Mouse (Mus musculus) gastrocnemius, postnatal 25 days (tissue): ENCODE measurements around the gene Rsl24d1. TPM values are rescaled to one million over a fixed set of nuclear protein-coding genes. Genes with fewer than 3 reads are reported as not detected.
"Not testable (repeated sequence)": the region's sequence is repeated elsewhere in the genome, so short reads cannot be mapped to it uniquely, and the experiment has no call there.

Experiments
- DNase-seq: peaks from one replicate; pipeline ENCODE4 v3.0.0; 2022
- total RNA-seq, 2 experiments: library from RNA; stranded (reverse); gene quantifications; 1 replicate in 1 of 2; 2 replicates in 1 of 2; pipeline ENCODE4 v1.2.3; 2021

The Rsl24d1 gene
- total RNA-seq, 2 experiments from 2014 or later = 39.7 to 43.8 TPM

GRCm38 (mm10) chr9:73102181-73102580 is 11.0 kb upstream of the Rsl24d1 start, which contains the start of gene Gm20509:
TSS of gene Gm20509 (plus strand) at chr9:73102470.
- DNase-seq = no peak

- DNase-seq = peak; percentile 37
Observed at GRCm38 (mm10) chr9:73103159-73103879, 9.9 kb upstream of the Rsl24d1 start.

- no peak for DNase-seq
Observed at GRCm38 (mm10) chr9:73103880-73104198, 9.4 kb upstream of the Rsl24d1 start.

DNA sequence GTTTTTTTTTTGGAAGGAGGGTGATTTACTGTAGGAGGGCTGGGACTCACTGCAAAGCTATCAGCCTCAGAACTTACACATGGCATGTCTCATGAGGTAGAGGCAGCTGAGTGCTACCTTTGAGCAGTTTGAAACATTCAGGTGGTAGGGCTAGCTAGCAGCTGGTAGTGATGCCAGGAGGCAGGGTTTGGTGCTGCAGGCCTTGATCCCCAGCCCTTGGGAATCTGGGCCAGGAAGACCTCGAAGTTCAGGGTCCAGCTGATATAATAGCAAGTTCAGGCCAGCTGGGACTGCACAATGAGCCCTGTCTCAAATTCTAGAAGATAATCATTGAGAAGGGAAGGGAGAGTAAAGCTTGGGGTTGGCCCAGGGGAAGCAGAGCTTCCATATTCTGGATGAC is 8.1 kb upstream of the Rsl24d1 start:
- no peak for DNase-seq

- DNase-seq = no peak
Observed at GRCm38 (mm10) chr9:73105771-73106170, 7.5 kb upstream of the Rsl24d1 start.

DNA sequence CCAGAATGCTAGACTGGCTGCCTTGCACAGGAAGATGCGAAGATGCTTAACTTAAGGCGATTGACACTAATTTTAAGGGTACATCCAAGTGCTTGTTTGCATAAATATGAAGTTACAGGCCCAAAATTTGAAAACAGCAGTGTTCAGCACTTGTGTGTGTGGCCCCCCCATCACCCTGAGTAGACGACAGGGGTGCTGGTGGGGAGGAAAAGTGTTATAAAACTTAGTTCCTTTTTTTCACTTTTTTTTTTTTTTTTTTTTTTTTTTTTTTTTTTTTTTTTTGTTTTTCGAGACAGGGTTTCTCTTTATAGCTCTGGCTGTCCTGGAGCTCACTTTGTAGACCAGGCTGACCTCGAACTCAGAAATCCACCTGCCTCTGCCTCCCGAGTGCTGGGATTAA is 3.5 kb downstream of the Rsl24d1 start:
- DNase-seq = not testable (repeated sequence)

DNA sequence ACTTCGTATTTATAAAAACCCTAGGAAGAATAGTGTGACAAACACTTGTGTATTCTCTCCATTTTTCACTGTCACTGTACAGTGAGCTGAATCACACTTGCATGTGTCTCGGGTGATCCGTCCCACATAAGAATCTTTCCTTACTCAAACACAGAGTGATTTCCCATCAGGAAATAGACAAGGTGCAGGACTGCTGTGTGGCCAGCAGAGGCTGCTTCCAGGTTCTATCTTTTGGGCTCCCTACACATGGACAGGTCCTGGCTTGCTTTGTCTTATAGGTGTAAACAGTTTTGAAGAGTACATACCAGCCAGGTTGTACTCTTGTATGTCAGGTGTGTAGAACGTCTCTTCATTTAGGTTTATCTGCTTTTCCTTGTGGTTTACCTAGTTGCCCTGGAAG is 4.8 kb downstream of the Rsl24d1 start:
- no peak for DNase-seq

- DNase-seq = no peak
Observed at GRCm38 (mm10) chr9:73121735-73122134, 8.5 kb downstream of the Rsl24d1 start.

- DNase-seq = no peak
Observed at GRCm38 (mm10) chr9:73125043-73125570, 11.9 kb downstream of the Rsl24d1 start.

DNA sequence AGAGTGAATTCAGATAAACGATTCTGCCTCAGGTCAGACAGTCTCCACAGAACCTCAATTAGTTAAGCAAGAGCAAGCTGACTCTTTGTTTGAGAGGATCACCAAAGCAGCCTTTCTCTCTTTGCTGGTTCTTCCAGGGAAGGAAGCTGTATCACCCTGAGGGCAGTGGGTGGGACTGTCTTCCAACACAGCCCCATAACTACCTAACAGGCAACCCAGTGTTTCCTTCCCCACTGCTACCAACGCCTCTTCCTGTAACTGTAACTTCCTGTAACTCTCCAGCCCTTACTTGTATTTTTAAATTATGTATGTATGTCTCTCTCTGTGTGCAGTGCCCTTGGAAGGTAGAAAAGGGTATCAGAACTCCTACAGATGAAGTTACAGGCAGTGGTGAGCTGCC is 14.2 kb downstream of the Rsl24d1 start:
- no peak for DNase-seq

DNA sequence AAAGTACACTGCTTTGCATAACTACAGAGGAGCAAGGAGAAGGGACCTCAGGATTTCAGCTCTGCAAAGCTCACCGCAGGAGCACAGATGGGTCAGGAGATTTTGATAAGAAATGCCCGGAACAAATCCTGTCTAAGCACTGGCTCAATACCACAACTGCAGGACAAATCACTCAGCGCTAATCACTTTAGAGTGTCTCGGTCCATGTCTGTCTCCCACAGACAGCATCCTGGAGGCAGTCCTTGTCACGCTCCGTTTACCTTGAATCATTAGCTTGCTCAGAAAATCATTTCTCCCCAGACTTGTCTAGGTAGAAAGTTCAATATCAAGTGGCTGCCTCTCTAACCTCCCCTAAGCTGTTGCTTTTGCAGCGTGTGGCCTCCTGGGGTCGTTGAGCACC is 16.6 kb downstream of the Rsl24d1 start:
- DNase-seq = no peak

DNA sequence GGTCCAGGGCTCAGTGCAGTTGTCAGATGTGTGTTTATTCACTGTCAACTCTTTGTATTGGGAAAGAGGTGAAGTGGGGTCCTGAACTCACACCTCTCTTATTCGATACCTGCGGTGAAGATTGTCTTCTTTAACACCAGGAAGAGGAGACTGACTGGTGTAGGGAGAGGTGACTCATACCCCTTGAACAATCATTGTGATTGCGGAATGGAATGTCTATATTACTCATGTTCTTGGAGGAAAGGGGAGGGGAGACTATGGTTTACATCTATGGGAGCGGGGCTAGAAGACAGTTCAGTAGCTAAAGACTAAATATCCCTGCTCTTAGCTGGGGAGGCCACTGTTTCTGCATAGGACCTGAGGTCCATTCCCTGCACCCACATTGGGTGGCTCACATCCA is 17.3 kb downstream of the Rsl24d1 start:
- DNase-seq = no peak

DNA sequence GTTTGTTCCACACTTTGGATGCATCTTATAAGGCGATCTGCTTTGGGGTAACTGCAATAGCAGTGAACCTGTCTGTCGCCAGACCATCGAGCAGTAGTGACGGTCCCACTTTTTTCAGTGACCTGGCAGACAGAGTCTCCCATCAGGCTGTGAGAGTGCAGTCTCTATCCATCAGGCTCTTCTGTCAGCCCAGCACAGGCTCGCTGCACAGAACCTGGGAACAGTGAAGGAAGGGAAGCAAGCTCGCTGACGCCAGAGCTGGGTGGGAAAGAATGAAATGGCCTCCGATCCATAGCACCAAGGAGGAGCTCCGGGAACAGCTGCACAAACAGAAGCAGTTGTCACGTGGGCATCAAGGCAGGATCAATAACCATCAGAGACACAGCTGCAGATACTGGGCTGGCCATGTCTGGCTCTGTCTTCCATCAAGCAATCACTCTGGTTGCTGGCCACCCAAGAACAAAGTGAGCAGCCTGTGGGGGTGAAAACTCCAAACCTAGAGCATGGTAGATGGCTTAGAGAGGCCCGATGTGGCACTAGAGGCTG is 24.2 kb downstream of the Rsl24d1 start:
- DNase-seq = no peak

DNA sequence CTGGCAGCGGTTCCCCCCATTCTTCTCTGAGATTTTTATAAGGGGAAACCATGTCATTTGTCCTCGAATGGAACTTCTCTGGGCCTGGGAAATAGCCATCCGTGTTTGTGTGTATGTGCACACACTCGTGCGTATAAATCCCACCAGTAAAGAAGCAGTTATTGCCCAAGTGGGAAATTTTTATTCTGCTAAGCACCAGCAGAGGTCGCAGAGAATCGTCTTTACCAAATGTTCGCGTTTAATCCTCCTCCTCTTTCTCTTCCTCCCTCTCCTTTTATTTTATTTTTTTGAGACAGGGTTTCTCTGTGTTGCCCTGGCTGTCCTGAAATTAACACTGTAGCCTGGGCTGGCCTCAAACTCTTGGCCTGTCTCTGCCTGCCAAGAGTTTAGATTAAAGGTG is 41.1 kb downstream of the Rsl24d1 start:
- DNase-seq = no peak

DNA sequence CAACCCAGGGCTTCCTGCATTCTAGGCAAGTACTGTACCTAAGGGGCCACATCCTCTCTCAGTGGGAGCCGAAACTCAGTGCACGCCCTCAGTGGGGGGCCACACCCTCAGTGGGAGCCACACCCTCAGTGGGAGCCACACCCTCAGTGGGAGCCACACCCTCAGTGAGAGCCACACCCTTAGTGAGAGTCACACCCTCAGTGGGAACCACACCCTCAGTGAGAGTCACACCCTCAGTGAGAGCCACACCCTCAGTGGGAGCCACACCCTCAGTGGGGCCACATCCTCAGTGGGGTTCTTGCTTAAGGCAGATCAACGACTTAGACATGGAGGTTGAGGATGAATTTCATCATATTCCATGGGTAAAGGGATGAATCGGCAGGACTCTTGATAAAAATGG is 44.7 kb downstream of the Rsl24d1 start:
- DNase-seq = no peak

DNA sequence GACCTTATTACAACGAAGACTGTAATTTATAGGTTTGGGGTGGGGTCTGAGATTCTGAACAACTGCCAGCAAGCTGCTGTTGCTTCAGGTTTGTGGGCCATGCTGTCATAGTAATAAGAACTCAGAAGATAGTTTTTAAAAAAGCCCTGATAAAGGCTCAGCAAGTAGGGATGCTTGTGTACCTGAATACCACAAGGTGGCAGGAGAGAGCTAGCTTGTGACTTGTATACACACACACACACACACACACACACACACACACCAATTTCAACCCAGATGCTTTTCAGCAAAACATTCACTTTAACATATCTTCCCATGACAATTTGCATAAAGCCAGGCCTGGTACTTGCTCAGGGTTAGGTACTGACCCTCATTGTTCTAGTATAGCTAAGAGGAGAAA is 46.0 kb downstream of the Rsl24d1 start:
- DNase-seq = no peak

GRCm38 (mm10) chr9:73162571-73163333 is 49.5 kb downstream of the Rsl24d1 start:
- DNase-seq = peak; percentile 48

DNA sequence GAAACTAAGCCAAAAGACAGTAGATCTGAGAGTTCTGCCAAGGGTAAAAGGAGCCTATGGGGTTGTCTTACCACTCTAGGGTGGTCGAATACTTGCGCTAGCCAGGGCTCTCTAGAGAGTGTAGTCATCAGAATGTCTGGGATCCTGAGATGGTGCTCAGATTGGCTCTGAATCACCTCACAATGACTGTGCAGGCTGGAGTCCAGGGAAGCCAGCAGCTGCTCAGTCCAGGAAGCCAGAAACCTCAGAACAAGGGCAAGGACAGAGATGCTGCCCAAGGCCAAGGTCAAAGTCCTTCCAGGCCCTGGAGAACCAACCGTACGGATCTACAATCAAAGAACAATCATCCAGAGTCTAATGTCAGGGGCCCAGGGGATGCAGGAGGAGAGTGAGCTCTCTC is 52.4 kb downstream of the Rsl24d1 start:
- DNase-seq = peak; percentile 25

Other genes starting within 250 kb of the Rsl24d1 start
- 1 to 10 TPM; 6.9 to 8.3 TPM for gene Pygo1, start 187.8 kb upstream of the Rsl24d1 start, total RNA-seq
- gene Dyx1c1, start 154.6 kb upstream of the Rsl24d1 start, total RNA-seq = under 1 TPM; 0.49 to 0.78 TPM
- not detected for gene Gm44503, start 154.6 kb upstream of the Rsl24d1 start, total RNA-seq
- gene Ccpg1os, start 128.0 kb upstream of the Rsl24d1 start, total RNA-seq = 1 to 10 TPM; 7.0 to 9.4 TPM
- gene Ccpg1, start 128.0 kb upstream of the Rsl24d1 start, total RNA-seq = 10 to 100 TPM; 53.9 to 59.0 TPM
- 1 to 10 TPM; 3.7 to 3.9 TPM for gene Pigb, start 73.0 kb upstream of the Rsl24d1 start, total RNA-seq
- 1 to 10 TPM; 1.9 to 2.5 TPM for gene Rab27a, start 68.6 kb upstream of the Rsl24d1 start, total RNA-seq
- gene Khdc3, start 11.6 kb upstream of the Rsl24d1 start, total RNA-seq = not detected
- gene Gm20509, start 11.0 kb upstream of the Rsl24d1 start, total RNA-seq = not detected